Mouse (Mus musculus) kidney, postnatal 0 days (tissue): ENCODE measurements around the gene Pnma1. TPM values are rescaled to one million over a fixed set of nuclear protein-coding genes. Genes with fewer than 3 reads are reported as not detected.
A peak's percentile ranks its signal among the peaks of the same experiment; 100 is the strongest.

ENCODE experiments used
- ATAC-seq: fragments of 200-750 bp; cut with Nextera tagmentation; replicated peaks from 2 replicates; pipeline ENCODE4 v1.8.0; 2017; ENCODE audit warnings: low read depth, moderate number of reproducible peaks, moderate TSS enrichment, moderate library complexity; ENCODE audit not compliant: low FRiP score
- DNase-seq: peaks from one replicate; pipeline ENCODE4 v3.0.0-alpha.2; 2016; ENCODE audit warnings: low spot score
- H3K27ac ChIP-seq: fragments of 300-500 bp; sonication (generic); 2 replicates; pipeline ENCODE4 v1.5.1; 2014; ENCODE audit warnings: mild to moderate bottlenecking
- H3K27me3 ChIP-seq: fragments of 300-500 bp; sonication (generic); 2 replicates; pipeline ENCODE4 v1.6.1; 2014; ENCODE audit warnings: low read length, mixed read lengths; ENCODE audit not compliant: insufficient read depth
- H3K36me3 ChIP-seq: fragments of 300-500 bp; sonication (generic); 2 replicates; pipeline ENCODE4 v1.6.1; 2014; ENCODE audit warnings: low read length, mixed read lengths; ENCODE audit not compliant: insufficient read depth
- H3K4me1 ChIP-seq: fragments of 300-500 bp; sonication (generic); replicated peaks from 2 replicates; pipeline ENCODE4 v1.6.1; 2014; ENCODE audit warnings: antibody characterized with exemption, low read length, mixed read lengths; ENCODE audit not compliant: insufficient read depth
- H3K4me2 ChIP-seq: fragments of 300-500 bp; sonication (generic); 2 replicates; pipeline ENCODE4 v1.6.1; 2014; ENCODE audit warnings: mild to moderate bottlenecking, low read length, moderate library complexity, mixed read lengths
- H3K4me3 ChIP-seq: fragments of 300-500 bp; sonication (generic); replicated peaks from 2 replicates; pipeline ENCODE4 v1.5.1; 2014; ENCODE audit warnings: low read depth, low read length
- H3K9ac ChIP-seq: fragments of 300-500 bp; sonication (generic); 2 replicates; pipeline ENCODE4 v1.6.1; 2014; ENCODE audit warnings: low read depth, low read length
- H3K9me3 ChIP-seq: fragments of 300-500 bp; sonication (generic); replicated peaks from 2 replicates; pipeline ENCODE4 v1.6.1; 2016; ENCODE audit warnings: low read length, inconsistent platforms, mixed read lengths
- CTCF ChIP-seq: IDR thresholded peaks from 2 replicates; pipeline ENCODE4 v1.5.1; 2016; ENCODE audit warnings: antibody characterized with exemption, low read depth, mild to moderate bottlenecking, moderate library complexity
- WGBS: fragments of 180-500 bp; shearing (Covaris S2); extraction: QIAGEN DNeasy Blood & Tissue Kit; methylation state at CpG from one replicate; pipeline ENCODE4 v1.1.7; 2014; 5-methylcytosine and 5-hydroxymethylcytosine counted together
- polyA plus RNA-seq: library from polyadenylated mRNA; unstranded; fragments of >200 nt; fragmentation: Nextera tagmentation; extraction: Ambion mirVana; gene quantifications from 2 replicates; pipeline ENCODE4 v1.2.1, GENCODE M21; 2015

The Pnma1 gene
- polyA plus RNA-seq, 1 experiment from 2014 or later: 0.33 TPM

DNA sequence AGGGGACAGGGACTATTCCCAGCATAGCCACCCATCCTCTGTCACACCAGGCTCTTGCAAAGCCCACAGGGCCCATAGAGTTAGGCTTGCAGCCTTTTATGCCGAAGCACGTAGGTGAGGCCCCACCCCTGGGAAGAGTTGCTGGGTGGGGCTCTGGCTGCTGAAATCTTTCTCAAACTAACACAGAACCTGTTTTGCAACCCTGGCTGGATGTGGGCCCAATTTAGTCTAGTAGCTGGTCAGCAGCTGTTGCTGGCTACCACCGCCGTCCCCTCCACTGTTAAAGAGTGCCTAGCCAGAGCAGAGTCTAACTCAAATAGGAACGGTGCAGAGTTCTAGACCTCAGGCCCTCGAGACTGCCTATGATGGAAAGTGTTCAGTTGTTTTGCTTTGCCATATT lies 26.6 kb upstream of the Pnma1 start:
- ATAC-seq (peak; percentile 14; the same call in 1 of the 2 replicates), DNase-seq (no peak)
- no peaks in the 10 kb centered on the region for H3K9me3 ChIP-seq
- H3K4me2 ChIP-seq: peak overlapping the region; percentile 68
- WGBS: 66% methylated on average over 6 of the region's 6 CpGs
- peak overlapping the region; percentile 96 for H3K27ac ChIP-seq
- no peak overlapping the region for H3K4me3 ChIP-seq
- no peaks in the 10 kb centered on the region for H3K27me3 ChIP-seq
- H3K9ac ChIP-seq: no peak overlapping the region
- no peak for TF ChIP-seq CTCF
- peaks cover 24% of the 10 kb centered on the region for H3K36me3 ChIP-seq
- peaks cover 52% of the 10 kb centered on the region for H3K4me1 ChIP-seq

DNA sequence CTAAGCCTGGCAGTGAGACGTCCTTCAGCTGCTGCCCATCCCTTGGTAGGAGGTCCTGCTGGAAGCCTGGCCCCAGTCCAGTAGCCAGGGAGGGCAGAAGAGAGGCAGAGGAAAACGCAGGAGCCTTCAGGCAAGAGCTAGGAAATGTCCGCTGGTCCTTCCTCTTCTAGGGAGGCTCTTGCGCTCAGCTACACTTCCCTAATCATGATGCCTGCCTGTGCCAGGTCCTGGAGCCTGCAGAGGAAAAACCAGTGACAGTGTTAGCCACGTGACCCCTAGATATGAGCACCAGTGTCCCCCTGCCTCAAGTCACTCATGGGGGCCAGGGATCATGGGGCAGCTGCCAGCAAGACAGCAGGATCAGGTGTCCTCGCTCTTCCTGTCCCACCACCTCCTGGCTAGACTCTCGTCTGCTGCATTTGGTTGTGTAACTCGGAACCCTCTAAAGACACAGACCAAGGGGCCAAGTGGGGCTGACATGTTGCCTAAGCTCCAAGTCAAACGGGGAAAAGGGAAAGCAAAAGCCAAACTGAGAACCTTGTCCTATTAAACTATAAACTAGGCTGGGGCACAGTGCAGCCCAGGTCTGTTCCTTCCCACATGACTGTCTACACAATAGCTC lies 26.0 kb upstream of the Pnma1 start:
- no peak overlapping the region for H3K4me3 ChIP-seq
- no peak overlapping the region for H3K4me2 ChIP-seq
- peaks cover 51% of the 10 kb centered on the region for H3K4me1 ChIP-seq
- H3K9me3 ChIP-seq: no peaks in the 10 kb centered on the region
- peak overlapping the region; percentile 96 for H3K27ac ChIP-seq
- WGBS: 47% methylated on average over 9 of the region's 9 CpGs
- ATAC-seq (0 out of 2 replicates have a peak, but pooled peaks have one; percentile 1), DNase-seq (no peak)
- TF ChIP-seq CTCF: no peak
- peaks cover 24% of the 10 kb centered on the region for H3K36me3 ChIP-seq
- no peaks in the 10 kb centered on the region for H3K27me3 ChIP-seq
- no peak overlapping the region for H3K9ac ChIP-seq

DNA sequence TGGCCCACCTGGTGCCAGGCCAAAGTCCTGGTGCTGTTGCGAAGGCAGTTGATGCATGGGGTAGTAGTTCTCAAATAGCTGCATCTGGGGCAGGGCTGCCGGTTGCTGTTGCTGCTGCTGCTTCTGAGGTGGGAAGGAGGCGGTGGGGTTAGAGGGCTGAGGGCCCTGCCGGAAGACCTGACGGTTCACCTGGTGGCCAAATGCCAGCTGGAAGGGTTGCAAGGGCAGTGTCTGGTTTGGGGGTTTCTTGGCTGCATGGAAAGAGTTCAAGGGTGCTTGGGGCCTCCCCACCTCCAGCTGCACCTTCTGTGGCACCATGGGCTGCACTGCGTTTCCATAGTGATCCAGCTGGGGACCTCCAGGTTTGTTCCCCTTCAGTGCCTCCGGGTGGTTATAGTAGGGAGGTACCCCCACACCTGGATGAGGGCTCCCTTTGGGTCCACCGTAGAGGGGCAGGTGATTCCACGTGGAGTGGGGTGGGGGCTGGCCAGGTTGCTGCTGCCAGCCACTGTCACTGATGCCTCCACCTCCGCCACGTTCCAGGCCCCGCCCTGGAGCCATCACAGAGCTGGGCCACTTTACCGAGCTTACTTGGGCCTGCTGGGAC lies 25.1 kb upstream of the Pnma1 start:
- no peak overlapping the region for H3K4me2 ChIP-seq
- no peak overlapping the region for H3K9ac ChIP-seq
- ATAC-seq (no peak), DNase-seq (no peak)
- H3K4me1 ChIP-seq: peaks cover 45% of the 10 kb centered on the region
- no peaks in the 10 kb centered on the region for H3K27me3 ChIP-seq
- H3K9me3 ChIP-seq: no peaks in the 10 kb centered on the region
- 81% methylated on average over 13 of the region's 13 CpGs for WGBS
- H3K4me3 ChIP-seq: no peak overlapping the region
- no peak for TF ChIP-seq CTCF
- peak overlapping the region; percentile 96 for H3K27ac ChIP-seq
- peaks cover 26% of the 10 kb centered on the region for H3K36me3 ChIP-seq

DNA sequence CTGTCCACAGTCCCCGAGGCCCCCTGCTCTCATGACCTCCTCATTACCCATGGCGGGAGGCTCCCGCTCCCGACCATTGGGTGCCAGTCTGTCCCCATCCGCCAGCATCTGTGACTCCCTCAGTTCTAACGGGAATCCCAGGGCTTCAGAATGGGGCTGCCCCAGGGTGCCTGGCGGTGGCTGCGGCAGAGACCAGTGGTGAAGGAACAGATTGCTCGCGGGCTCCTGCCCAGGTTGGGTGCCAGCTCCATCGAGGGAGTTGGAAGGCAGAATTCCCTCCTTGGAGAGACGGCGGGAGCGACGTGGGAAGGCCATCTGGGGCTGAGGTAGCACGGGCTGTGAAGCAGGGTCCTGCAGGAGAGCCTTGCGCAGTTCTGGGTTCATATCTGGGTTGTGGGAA lies 24.6 kb upstream of the Pnma1 start:
- ATAC-seq (no peak), DNase-seq (no peak)
- 90% methylated on average over 17 of the region's 17 CpGs for WGBS
- Histone ChIP-seq H3K27me3 (no peaks in the 10 kb centered on the region), H3K4me2 (no peak overlapping the region), H3K36me3 (peaks cover 28% of the 10 kb centered on the region), H3K27ac (no peak overlapping the region), H3K9ac (no peak overlapping the region), H3K4me1 (peaks cover 39% of the 10 kb centered on the region), H3K4me3 (no peak overlapping the region), H3K9me3 (no peaks in the 10 kb centered on the region)
- no peak for TF ChIP-seq CTCF

DNA sequence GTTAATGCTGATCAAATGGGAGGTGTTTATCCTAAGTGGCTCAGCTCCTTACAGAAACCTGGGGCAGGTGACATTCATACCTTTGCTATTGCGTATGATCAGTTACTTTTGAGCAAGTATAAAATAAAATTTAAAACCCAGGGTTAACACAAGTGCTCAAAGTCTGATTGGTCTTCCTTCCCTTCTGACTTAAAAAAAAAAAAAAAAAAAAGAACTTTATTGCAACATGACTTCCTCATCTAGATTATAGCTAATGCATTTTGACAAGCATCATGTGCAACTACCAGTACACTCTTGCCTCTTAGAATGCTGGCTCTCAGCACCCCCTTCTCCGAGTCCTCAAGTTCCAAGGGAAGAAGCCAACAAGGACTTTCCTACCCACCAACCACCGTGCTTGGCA lies 23.9 kb upstream of the Pnma1 start:
- 98% methylated on average over 3 of the region's 3 CpGs for WGBS
- H3K9ac ChIP-seq: no peak overlapping the region
- peaks cover 28% of the 10 kb centered on the region for H3K36me3 ChIP-seq
- no peak overlapping the region for H3K4me3 ChIP-seq
- no peaks in the 10 kb centered on the region for H3K27me3 ChIP-seq
- TF ChIP-seq CTCF: no peak
- DNase-seq (no peak), ATAC-seq (no peak)
- H3K4me1 ChIP-seq: peaks cover 33% of the 10 kb centered on the region
- H3K27ac ChIP-seq: no peak overlapping the region
- no peak overlapping the region for H3K4me2 ChIP-seq
- no peaks in the 10 kb centered on the region for H3K9me3 ChIP-seq

DNA sequence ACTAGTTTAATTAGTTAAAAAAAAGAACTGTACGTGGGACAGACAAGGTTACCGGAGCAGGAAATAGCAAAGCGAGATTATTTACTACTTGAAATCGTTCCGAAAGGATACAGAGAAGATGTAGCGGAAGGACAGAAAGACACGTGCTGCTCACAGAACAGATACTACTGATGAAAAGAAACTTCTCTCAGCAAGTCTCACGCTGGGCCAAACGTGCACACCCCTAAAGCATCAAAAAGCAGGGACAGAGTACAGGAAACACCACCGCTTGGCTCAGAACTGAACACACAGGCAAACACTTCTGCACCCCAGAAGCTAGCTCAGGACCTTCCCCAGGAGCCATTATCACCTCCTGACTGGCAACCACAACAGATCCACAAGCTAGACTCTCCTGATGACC lies 22.3 kb upstream of the Pnma1 start:
- WGBS: 72% methylated on average over 10 of the region's 10 CpGs
- Histone ChIP-seq H3K4me2 (no peak overlapping the region), H3K9ac (no peak overlapping the region), H3K27ac (no peak overlapping the region), H3K4me3 (no peak overlapping the region), H3K4me1 (peaks cover 22% of the 10 kb centered on the region), H3K36me3 (peaks cover 28% of the 10 kb centered on the region), H3K9me3 (no peaks in the 10 kb centered on the region), H3K27me3 (no peaks in the 10 kb centered on the region)
- no peak for DNase-seq
- TF ChIP-seq CTCF: no peak
- no peak for ATAC-seq
